Mouse (Mus musculus) ES-E14 (cell line): ENCODE results near the gene Rab11fip5. TPM values are rescaled to one million over a fixed set of nuclear protein-coding genes. Genes with fewer than 3 reads are reported as not detected.

ENCODE experiments used
- DNase-seq: peaks from one replicate; pipeline ENCODE4 v3.0.0-alpha.2; 2013; ENCODE audit warnings: low read depth, low spot score
- H3K27ac ChIP-seq: 2 replicates; pipeline ENCODE4 v1.5.1; 2012; ENCODE audit warnings: low read depth, mild to moderate bottlenecking, low read length, moderate library complexity, mixed read lengths; ENCODE audit not compliant: poor library complexity, insufficient read depth, severe bottlenecking
- H3K36me3 ChIP-seq: 2 replicates; pipeline ENCODE4 v1.6.1; 2012; ENCODE audit warnings: mild to moderate bottlenecking, low read length, moderate library complexity, mixed read lengths; ENCODE audit not compliant: control insufficient read depth, poor library complexity, insufficient read depth, severe bottlenecking
- H3K4me1 ChIP-seq, 2 experiments: fragments of 150-350 bp in 1 of 2; sonication (generic) in 1 of 2; 2 replicates each; pipeline ENCODE4 v1.6.1; 2012; ENCODE audit warnings: low read length in 2 of 2, mild to moderate bottlenecking in 1 of 2, mixed read lengths in 1 of 2; ENCODE audit not compliant: control insufficient read depth in 2 of 2, insufficient read depth in 2 of 2, poor library complexity in 1 of 2
- H3K4me3 ChIP-seq, 2 experiments: fragments of 150-350 bp in 1 of 2; sonication (generic) in 1 of 2; 2 replicates each; pipeline ENCODE4 v1.5.1; 2012; ENCODE audit warnings: low read length in 2 of 2, low read depth in 1 of 2, mild to moderate bottlenecking in 1 of 2, mixed read lengths in 1 of 2; ENCODE audit not compliant: insufficient read depth in 1 of 2, poor library complexity in 1 of 2, severe bottlenecking in 1 of 2
- H3K9ac ChIP-seq: 2 replicates; pipeline ENCODE4 v1.6.1; 2012; ENCODE audit warnings: low read depth, mild to moderate bottlenecking, low read length, mixed read lengths; ENCODE audit not compliant: poor library complexity, insufficient read depth, severe bottlenecking
- H3K9me3 ChIP-seq: fragments of 150-350 bp; sonication (generic); 2 replicates; pipeline ENCODE4 v1.6.1; 2012; ENCODE audit warnings: low read depth, mild to moderate bottlenecking, low read length; ENCODE audit not compliant: control insufficient read depth, insufficient read depth
- CHD2 ChIP-seq: IDR thresholded peaks from 2 replicates; pipeline ENCODE4 v1.6.1; 2014; ENCODE audit warnings: mild to moderate bottlenecking, low read depth, low read length, inconsistent platforms
- HCFC1 ChIP-seq: IDR thresholded peaks from 2 replicates; pipeline ENCODE4 v1.6.1; 2012; ENCODE audit warnings: low read length, inconsistent platforms, borderline replicate concordance; ENCODE audit not compliant: insufficient read depth
- MAFK ChIP-seq: IDR thresholded peaks from 2 replicates; pipeline ENCODE4 v1.6.1; 2014; ENCODE audit warnings: mild to moderate bottlenecking, low read depth, low read length, inconsistent platforms; ENCODE audit not compliant: insufficient read depth
- ZC3H11A ChIP-seq: IDR thresholded peaks from 2 replicates; pipeline ENCODE4 v1.6.1; 2012; ENCODE audit warnings: low read depth, mild to moderate bottlenecking, inconsistent platforms, low read length, borderline replicate concordance
- ZNF384 ChIP-seq: IDR thresholded peaks from 2 replicates; pipeline ENCODE4 v1.6.1; 2012; ENCODE audit warnings: low read depth, low read length, inconsistent platforms
- in situ Hi-C, 2 experiments: fragments of 600-800 bp; cut with MboI; formaldehyde crosslinking; loops; one replicate each; pipeline ENCODE4 v1.15.1; 2025; ENCODE audit warnings: low sequenced_read_pairs in 2 of 2, inconsistent platforms in 1 of 2; ENCODE audit not compliant: unreplicated experiment in 2 of 2
- total RNA-seq: library from RNA; depleted of rRNA; stranded (reverse); fragments of 300-350 nt; gene quantifications from 2 replicates; pipeline ENCODE4 v1.2.3, GENCODE M21; 2012

The Rab11fip5 gene
- total RNA-seq, 1 experiment, result 13.4 TPM

DNA sequence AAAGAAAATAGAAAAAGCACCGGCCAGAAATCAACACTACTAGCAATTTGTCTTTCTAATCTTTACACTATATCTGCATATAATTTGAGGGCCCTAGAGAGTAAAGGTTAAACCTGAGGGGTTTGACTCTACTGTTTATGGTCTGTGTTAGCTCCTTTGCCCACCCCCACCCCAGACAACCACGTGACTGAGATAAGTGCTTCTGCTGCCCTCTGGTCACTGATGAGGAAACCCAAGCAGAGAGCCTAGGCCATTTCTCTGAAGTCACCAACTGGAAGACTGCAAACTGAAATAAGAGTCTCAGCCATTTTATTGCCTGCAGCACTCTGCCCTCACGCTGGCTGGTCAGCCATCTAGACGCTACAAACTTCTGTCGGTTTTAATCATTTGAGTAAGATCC, 3.4 kb upstream of the Rab11fip5 start:
- no peak overlapping the region for H3K27ac ChIP-seq

DNA sequence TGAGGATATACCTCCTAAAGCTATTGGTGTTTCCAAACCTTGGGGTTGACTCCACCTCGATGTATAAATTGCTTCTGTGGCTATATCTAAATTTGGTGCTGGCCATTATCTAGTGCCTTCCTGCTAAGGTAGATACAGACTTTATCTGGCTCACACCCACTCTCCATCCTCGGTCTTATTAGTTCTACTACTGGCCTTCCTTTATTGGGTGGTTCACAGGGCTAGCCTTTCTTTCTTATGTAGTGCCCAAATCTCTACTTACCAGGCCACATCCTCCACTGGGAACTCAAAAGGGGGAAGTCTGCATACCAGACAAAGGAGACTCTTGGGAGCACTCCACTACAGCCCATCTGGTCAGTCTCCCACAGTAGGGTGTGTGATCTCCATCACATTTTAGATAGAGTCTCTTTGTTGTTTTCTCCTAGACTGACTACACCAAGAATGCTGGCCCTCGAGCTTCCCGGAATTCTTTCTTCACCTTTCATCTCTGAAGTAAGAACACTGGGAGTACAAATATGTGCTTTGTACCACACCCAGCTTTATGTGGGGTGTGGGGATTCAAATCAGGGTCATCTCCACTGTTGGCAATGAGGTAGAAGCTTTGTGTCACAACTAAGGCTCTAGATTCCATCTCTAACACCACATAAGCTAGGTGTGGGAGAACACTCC, 2.8 kb upstream of the Rab11fip5 start:
- Histone ChIP-seq H3K4me1 (peaks cover 3 to 5% of the 10 kb centered on the region in 2 experiments; a peak in 2 of 4 replicates), H3K36me3 (no peaks in the 10 kb centered on the region), H3K27ac (no peak overlapping the region), H3K9ac (no peak overlapping the region), H3K9me3 (no peaks in the 10 kb centered on the region), H3K4me3 (no peak overlapping the region)
- no peak for DNase-seq
- in situ Hi-C loops, result no loop called here
- no peak for TF ChIP-seq MAFK
- TF ChIP-seq ZC3H11A, result no peak
- no peak for TF ChIP-seq ZNF384
- no peak for TF ChIP-seq HCFC1
- no peak for TF ChIP-seq CHD2

More for the DNA sequence above, 3.4 kb upstream of the Rab11fip5 start:
- Histone ChIP-seq H3K36me3 (no peaks in the 10 kb centered on the region), H3K4me1 (peaks cover 3 to 5% of the 10 kb centered on the region in 2 experiments; a peak in 2 of 4 replicates), H3K9me3 (no peaks in the 10 kb centered on the region), H3K4me3 (peak overlapping the region in 1 of 2 experiments; percentile 19; a peak in 1 of 4 replicates), H3K9ac (no peak overlapping the region)
- no peak for DNase-seq
- in situ Hi-C loops, result no loop called here
- TF ChIP-seq ZNF384 (no peak), HCFC1 (no peak), CHD2 (no peak), MAFK (no peak), ZC3H11A (no peak)

DNA sequence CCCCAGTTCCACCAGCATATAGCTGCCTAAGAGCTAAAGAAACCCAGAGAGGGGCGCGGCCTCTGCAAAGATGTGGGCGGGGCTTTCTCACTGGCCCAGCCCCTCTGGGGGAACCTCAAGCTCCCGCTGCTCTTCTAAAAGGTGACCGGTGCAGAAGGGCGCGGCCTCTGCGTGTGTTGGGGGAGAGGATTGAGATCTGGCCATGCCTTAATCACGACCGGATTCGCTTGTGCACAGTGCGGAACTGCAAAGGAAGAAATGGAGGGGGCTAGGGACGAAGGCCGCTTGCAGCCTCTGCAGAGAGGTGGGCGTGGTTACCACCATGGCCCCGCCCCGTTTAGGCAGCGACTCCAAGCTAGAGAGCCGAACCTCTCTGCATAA, 290 bp upstream of the Rab11fip5 start:
- no peak overlapping the region for H3K27ac ChIP-seq
- in situ Hi-C loops, result no loop called here

GRCm38 (mm10) chr6:85373066-85373860, 1.2 kb downstream of the Rab11fip5 start:
- H3K27ac ChIP-seq, result no peak overlapping the region

More for the DNA sequence above, 290 bp upstream of the Rab11fip5 start:
- no peak for TF ChIP-seq ZNF384
- TF ChIP-seq MAFK, result no peak
- TF ChIP-seq ZC3H11A, result no peak
- no peak for TF ChIP-seq HCFC1
- no peak for TF ChIP-seq CHD2
- peak overlapping the region; percentile 74 to 91 for H3K4me3 ChIP-seq
- peak; percentile 97 for DNase-seq
- H3K4me1 ChIP-seq, result peaks cover 3 to 7% of the 10 kb centered on the region in 2 experiments; a peak in 2 of 4 replicates
- no peaks in the 10 kb centered on the region for H3K9me3 ChIP-seq
- H3K9ac ChIP-seq, result no peak overlapping the region
- no peaks in the 10 kb centered on the region for H3K36me3 ChIP-seq

More at GRCm38 (mm10) chr6:85373066-85373860, 1.2 kb downstream of the Rab11fip5 start:
- Histone ChIP-seq H3K4me1 (peaks cover 3% of the 10 kb centered on the region in 2 experiments; a peak in 2 of 4 replicates), H3K36me3 (no peaks in the 10 kb centered on the region), H3K9ac (no peak overlapping the region), H3K4me3 (peak overlapping the region; percentile 68 to 86; a peak in 3 of 4 replicates), H3K9me3 (no peaks in the 10 kb centered on the region)
- in situ Hi-C loops, result no loop called here
- no peak for DNase-seq
- no peak for TF ChIP-seq CHD2
- no peak for TF ChIP-seq ZNF384
- no peak for TF ChIP-seq HCFC1
- no peak for TF ChIP-seq ZC3H11A
- TF ChIP-seq MAFK, result no peak
